In the genomic region with DNA sequence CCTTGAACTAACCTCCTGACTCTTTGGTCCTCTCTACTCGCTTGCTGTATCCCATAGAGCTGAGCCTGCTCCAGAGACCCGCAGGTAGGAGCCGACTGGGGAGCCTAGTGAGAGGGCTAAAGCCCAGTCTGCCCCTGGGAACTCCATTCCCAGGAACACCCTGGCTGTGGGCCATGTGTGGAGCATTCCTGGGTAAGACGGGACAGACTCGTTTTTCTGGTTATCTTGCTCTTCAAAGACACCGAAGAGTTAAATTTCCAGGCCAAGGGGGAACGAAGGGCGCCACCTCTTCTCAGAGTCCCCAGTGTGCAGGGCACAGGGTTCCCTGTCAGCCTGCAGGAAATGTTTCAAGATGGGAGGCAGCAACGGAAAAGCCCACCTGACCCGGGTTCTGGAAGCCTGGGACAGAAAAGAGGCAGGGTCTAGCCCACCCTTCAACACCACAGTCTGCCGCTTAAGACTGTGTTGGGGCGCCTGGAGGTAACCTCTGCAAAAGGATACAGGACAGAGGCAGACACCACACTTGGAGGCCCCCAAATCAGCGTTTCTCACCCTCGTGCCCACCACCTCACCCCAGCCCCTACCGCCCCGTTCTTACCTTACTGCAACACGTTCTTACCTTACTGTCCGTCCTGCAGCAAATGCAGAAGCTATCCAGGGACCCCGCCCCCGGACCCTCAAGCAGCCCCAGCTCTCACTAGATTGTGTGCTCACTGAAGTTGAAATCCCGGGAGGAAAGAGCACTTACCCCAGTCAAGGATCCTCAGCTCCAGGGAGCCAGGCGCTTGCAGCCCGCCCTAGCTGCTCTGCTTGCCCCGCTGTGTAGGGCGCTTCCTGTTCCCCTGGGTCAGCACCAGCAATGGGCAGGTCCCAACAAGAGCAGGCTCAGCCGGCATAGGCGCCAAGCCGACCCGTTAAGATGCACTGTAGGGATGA, we compare ENCODE assay signal across 11 mouse cellular contexts. TPM values are rescaled to one million over a fixed set of nuclear protein-coding genes. Genes with fewer than 3 reads are reported as not detected.
DNase-seq lines count a peak whose midpoint lies in the region; ATAC-seq and TF ChIP-seq lines count a peak whose summit lies in the region.
"Had no signal": no experiment of that assay in that cellular context is flagged by ENCODE, and none has a peak within 500 bp of the region (broad histone marks: within the 10 kb centered on the region; RNA-seq: fewer than 3 reads in every experiment).

No protein-coding gene starts in this region.

- in situ Hi-C loops in ES-E14 (cut with MboI; ENCODE audit: low sequenced_read_pairs in 2 of 2, unreplicated experiment in 2 of 2): no loop called here

- H3K9me3 ChIP-seq in heart, embryonic 10.5 days: no peaks in the 10 kb centered on the region
- no peaks in the 10 kb centered on the region for H3K9me3 ChIP-seq in ES-E14 (ENCODE audit: control insufficient read depth, insufficient read depth, low read depth, low read length)
- H3K9me3 ChIP-seq in intestine, embryonic 15.5 days: no peaks in the 10 kb centered on the region
- no peaks in the 10 kb centered on the region for H3K9me3 ChIP-seq in midbrain, embryonic 16.5 days (replicated peaks; ENCODE audit: control insufficient read depth, low read length, poor library complexity, severe bottlenecking)
- H3K9me3 ChIP-seq: liver, embryonic 13.5 days; midbrain, embryonic 15.5 days had no signal

- no peak overlapping the region for H3K27ac ChIP-seq in heart, embryonic 10.5 days
- no peak overlapping the region for H3K27ac ChIP-seq in ES-E14 (ENCODE audit: insufficient read depth, low read depth, low read length, poor library complexity, severe bottlenecking)
- no peak overlapping the region for H3K27ac ChIP-seq in intestine, embryonic 15.5 days
- no peak overlapping the region for H3K27ac ChIP-seq in midbrain, embryonic 16.5 days (ENCODE audit: low read length)
- H3K27ac ChIP-seq: liver, embryonic 13.5 days; midbrain, embryonic 15.5 days had no signal

- intact Hi-C loops in heart, postnatal 25 days (cut with DNase I): no loop called here

- no peak for DNase-seq in heart, embryonic 10.5 days (ENCODE audit: low spot score)
- no peak for DNase-seq in heart, postnatal 25 days (ENCODE audit: low spot score)
- DNase-seq in ES-E14 (ENCODE audit: low read depth, low spot score): no peak
- DNase-seq in lung, postnatal 14 days: peak; percentile 24
- DNase-seq in layer of hippocampus, postnatal 14 days (ENCODE audit: low spot score in 2 of 2): no peak
- DNase-seq in thymus, adult 18-20 months: no peak
- DNase-seq: layer of hippocampus, adult 9-11 months; liver, embryonic 13.5 days had no signal

- peaks cover 12% of the 10 kb centered on the region for H3K4me1 ChIP-seq in heart, embryonic 10.5 days
- peaks cover 0 to 8% of the 10 kb centered on the region in 2 experiments; a peak in 1 of 4 replicates for H3K4me1 ChIP-seq in ES-E14 (ENCODE audit: control insufficient read depth in 2 of 2, insufficient read depth in 2 of 2, low read length in 2 of 2, poor library complexity in 1 of 2)
- H3K4me1 ChIP-seq in intestine, embryonic 15.5 days (replicated peaks): 0 out of 2 replicates have a peak, but pooled peaks cover 7% of the 10 kb centered on the region
- no peaks in the 10 kb centered on the region for H3K4me1 ChIP-seq in midbrain, embryonic 16.5 days (ENCODE audit: control insufficient read depth, insufficient read depth, low read length)
- H3K4me1 ChIP-seq: liver, embryonic 13.5 days; midbrain, embryonic 15.5 days had no signal

- WGBS in heart, embryonic 10.5 days: 13% methylated on average over 29 of the region's 29 CpGs
- 16% methylated on average over 29 of the region's 29 CpGs for WGBS in intestine, embryonic 15.5 days
- 33% methylated on average over 29 of the region's 29 CpGs for WGBS in midbrain, embryonic 16.5 days

- peak overlapping the region; percentile 29; the same call in 1 of the 2 replicates for H3K9ac ChIP-seq in ES-E14 (ENCODE audit: insufficient read depth, low read depth, low read length, poor library complexity, severe bottlenecking)
- no peak overlapping the region for H3K9ac ChIP-seq in intestine, embryonic 15.5 days
- H3K9ac ChIP-seq in midbrain, embryonic 16.5 days (ENCODE audit: low read depth, low read length): no peak overlapping the region
- H3K9ac ChIP-seq: liver, embryonic 13.5 days; midbrain, embryonic 15.5 days had no signal

- peak overlapping the region; percentile 45 for H3K4me2 ChIP-seq in intestine, embryonic 15.5 days (replicated peaks)
- no peak overlapping the region for H3K4me2 ChIP-seq in midbrain, embryonic 16.5 days (ENCODE audit: low read length)
- H3K4me2 ChIP-seq: liver, embryonic 13.5 days; midbrain, embryonic 15.5 days had no signal

- no peaks in the 10 kb centered on the region for H3K36me3 ChIP-seq in heart, embryonic 10.5 days
- no peaks in the 10 kb centered on the region for H3K36me3 ChIP-seq in ES-E14 (ENCODE audit: control insufficient read depth, insufficient read depth, low read length, poor library complexity, severe bottlenecking)
- no peaks in the 10 kb centered on the region for H3K36me3 ChIP-seq in intestine, embryonic 15.5 days
- H3K36me3 ChIP-seq in midbrain, embryonic 16.5 days (ENCODE audit: control insufficient read depth, insufficient read depth, low read length): no peaks in the 10 kb centered on the region
- H3K36me3 ChIP-seq: liver, embryonic 13.5 days; midbrain, embryonic 15.5 days had no signal

- peaks cover 23% of the 10 kb centered on the region for H3K27me3 ChIP-seq in heart, embryonic 10.5 days (ENCODE audit: insufficient read depth, poor library complexity, severe bottlenecking)
- H3K27me3 ChIP-seq in intestine, embryonic 15.5 days (replicated peaks): no peaks in the 10 kb centered on the region
- no peaks in the 10 kb centered on the region for H3K27me3 ChIP-seq in midbrain, embryonic 16.5 days (ENCODE audit: control insufficient read depth, insufficient read depth, low read depth, low read length)

- H3K4me3 ChIP-seq in heart, embryonic 10.5 days: peak overlapping the region; percentile 35
- H3K4me3 ChIP-seq in ES-E14 (ENCODE audit: insufficient read depth in 1 of 2, low read depth in 1 of 2, low read length in 2 of 2, poor library complexity in 1 of 2, severe bottlenecking in 1 of 2): peak overlapping the region; percentile 35 to 44; a peak in 3 of 4 replicates
- H3K4me3 ChIP-seq in intestine, embryonic 15.5 days (replicated peaks): 0 out of 2 replicates have a peak overlapping the region, but pooled peaks have one; percentile 6
- H3K4me3 ChIP-seq in midbrain, embryonic 16.5 days (ENCODE audit: low read depth, low read length): no peak overlapping the region
- H3K4me3 ChIP-seq: liver, embryonic 13.5 days; midbrain, embryonic 15.5 days had no signal

- peak; percentile 81 for ATAC-seq in intestine, embryonic 15.5 days
- no peak for ATAC-seq in midbrain, embryonic 16.5 days
- ATAC-seq: midbrain, embryonic 15.5 days had no signal

TF ChIP-seq in ES-E14, 5 proteins besides CTCF, POLR2A, EP300 and RAD21:
- TF ChIP-seq CHD2 (IDR thresholded peaks at IDR 0.05; ENCODE audit: low read depth, low read length): no peak
- no peak for TF ChIP-seq ZC3H11A (IDR thresholded peaks at IDR 0.05; ENCODE audit: borderline replicate concordance, low read depth, low read length)

RNA-seq across cellular contexts. Expression of a gene that starts 22.3 kb away (rescaled TPM):
- 0.02 and 0.03 TPM in 2 replicates for polyA plus RNA-seq in heart, embryonic 10.5 days (2016; fragmentation: Nextera tagmentation; extraction: Ambion mirVana)
- under 1 TPM in 1 of 2 experiments, not detected in 1; 0.08 TPM for total RNA-seq in heart, postnatal 25 days (2021)
- total RNA-seq in ES-E14 (2012; rRNA removed): 0.71 and 3.5 TPM in 2 replicates
- 0.05 and 0.14 TPM in 2 replicates for polyA plus RNA-seq in intestine, embryonic 15.5 days (2015; fragmentation: Nextera tagmentation; extraction: Ambion mirVana)
- total RNA-seq in layer of hippocampus, postnatal 14 days (2021): under 1 TPM; 0.43 to 0.74 TPM
- polyA plus RNA-seq in midbrain, embryonic 16.5 days (2015; fragmentation: Nextera tagmentation; extraction: Ambion mirVana): 0.07 and 0.08 TPM in 2 replicates
- polyA plus RNA-seq: liver, embryonic 13.5 days had no signal
